Mouse (Mus musculus): ENCODE measurements at regions not wholly inside any gene's neighbourhood (a gene's known extent, or its start where the extent isn't known, plus 50 kb on each side); places are given as distances from the start of the nearest gene placed in this dataset.

DNA sequence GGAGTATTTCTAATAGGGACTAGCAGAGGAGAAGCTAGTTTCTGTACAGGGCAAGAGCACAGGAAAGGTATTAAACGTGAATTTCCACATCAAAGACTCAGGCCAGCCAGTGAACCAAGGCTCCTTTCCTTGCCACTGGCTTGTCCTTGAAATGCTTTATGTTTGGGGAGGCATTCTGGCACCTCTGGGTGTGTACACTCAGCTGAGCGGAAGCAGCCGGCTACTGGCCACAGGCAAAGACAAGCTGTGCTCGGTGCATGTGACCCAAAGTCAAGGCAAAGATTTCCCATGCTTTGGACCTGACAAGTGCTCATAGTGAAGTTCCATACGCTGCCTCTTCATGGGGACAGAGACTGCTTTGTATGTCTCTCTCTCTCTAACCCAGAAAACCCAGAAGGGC lies 159.8 kb upstream of the Irx3 start:
- H3K27ac ChIP-seq = no peak overlapping the region
- TF ChIP-seq CTCF (IDR thresholded peaks at IDR 0.05; ENCODE audit: low read depth) = no peak
- TF ChIP-seq EP300 (IDR thresholded peaks at IDR 0.05; ENCODE audit: low read depth) = no peak
- no peaks in the 10 kb centered on the region for H3K36me3 ChIP-seq (replicated peaks; ENCODE audit: control insufficient read depth, insufficient read depth, low read depth)
- no peak for DNase-seq (ENCODE audit: low read depth in 3 of 3, low spot score in 3 of 3)
- H3K9ac ChIP-seq (replicated peaks) = no peak overlapping the region
- no peaks in the 10 kb centered on the region for H3K27me3 ChIP-seq (ENCODE audit: control insufficient read depth, insufficient read depth, low read length)
- no peak overlapping the region for H3K4me2 ChIP-seq (ENCODE audit: low read depth)
- H3K4me3 ChIP-seq (ENCODE audit: insufficient read depth in 1 of 2, low read depth in 2 of 2, low read length in 2 of 2) = no peak overlapping the region
- ATAC-seq (ENCODE audit: insufficient read depth) = no peak
- no peaks in the 10 kb centered on the region for H3K4me1 ChIP-seq (replicated peaks; ENCODE audit: control insufficient read depth in 2 of 2, insufficient read depth in 2 of 2, low read length in 1 of 2)
- WGBS (ENCODE audit: insufficient replicate concordance) = 69% methylated on average over 5 of the region's 5 CpGs
- H3K9me3 ChIP-seq (ENCODE audit: control insufficient read depth, low read length) = no peaks in the 10 kb centered on the region

GRCm38 (mm10) chr8:91955170-91955569 lies 153.3 kb upstream of the Irx3 start:
- Histone ChIP-seq H3K4me2 (ENCODE audit: low read depth) (no peak overlapping the region), H3K36me3 (replicated peaks; ENCODE audit: control insufficient read depth, insufficient read depth, low read depth) (no peaks in the 10 kb centered on the region), H3K27ac (no peak overlapping the region), H3K27me3 (ENCODE audit: control insufficient read depth, insufficient read depth, low read length) (no peaks in the 10 kb centered on the region), H3K4me1 (replicated peaks; ENCODE audit: control insufficient read depth in 2 of 2, insufficient read depth in 2 of 2, low read length in 1 of 2) (no peaks in the 10 kb centered on the region), H3K9me3 (ENCODE audit: control insufficient read depth, low read length) (no peaks in the 10 kb centered on the region), H3K4me3 (ENCODE audit: insufficient read depth in 1 of 2, low read depth in 2 of 2, low read length in 2 of 2) (no peak overlapping the region), H3K9ac (replicated peaks) (no peak overlapping the region)
- ATAC-seq (ENCODE audit: insufficient read depth) (no peak), DNase-seq (ENCODE audit: low read depth in 3 of 3, low spot score in 3 of 3) (no peak)
- no peak for TF ChIP-seq EP300 (IDR thresholded peaks at IDR 0.05; ENCODE audit: low read depth)
- WGBS (ENCODE audit: insufficient replicate concordance) = 48% methylated on average over 6 of the region's 6 CpGs

DNA sequence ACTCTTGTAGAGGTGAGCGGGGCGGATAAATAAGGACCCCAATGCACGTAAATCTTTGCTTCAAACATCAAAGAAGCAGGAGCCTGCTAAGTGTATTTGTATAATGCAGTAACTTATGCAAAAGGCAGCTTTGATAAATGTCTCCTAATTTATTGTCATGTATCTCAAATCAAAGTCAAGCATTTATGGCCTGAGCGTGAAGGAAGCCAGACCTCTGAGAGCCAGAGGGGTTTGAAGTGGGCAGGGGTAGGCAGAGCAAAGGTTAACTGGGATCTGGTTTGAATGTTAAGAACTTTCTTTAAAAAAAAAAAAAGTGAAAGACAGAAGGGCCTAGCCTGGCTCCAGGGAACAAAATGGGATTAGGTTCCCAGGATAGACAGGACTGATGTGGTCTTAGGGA lies 151.1 kb upstream of the Irx3 start:
- no peaks in the 10 kb centered on the region for H3K27me3 ChIP-seq (ENCODE audit: control insufficient read depth, insufficient read depth, low read length)
- WGBS (ENCODE audit: insufficient replicate concordance) = 76% methylated on average over 4 of the region's 4 CpGs
- no peak overlapping the region for H3K4me2 ChIP-seq (ENCODE audit: low read depth)
- no peak for TF ChIP-seq EP300 (IDR thresholded peaks at IDR 0.05; ENCODE audit: low read depth)
- no peak for TF ChIP-seq CTCF (IDR thresholded peaks at IDR 0.05; ENCODE audit: low read depth)
- DNase-seq (ENCODE audit: low read depth in 3 of 3, low spot score in 3 of 3) (no peak), ATAC-seq (ENCODE audit: insufficient read depth) (no peak)
- no peak overlapping the region for H3K9ac ChIP-seq (replicated peaks)
- H3K4me3 ChIP-seq (ENCODE audit: insufficient read depth in 1 of 2, low read depth in 2 of 2, low read length in 2 of 2) = no peak overlapping the region
- H3K4me1 ChIP-seq (replicated peaks; ENCODE audit: control insufficient read depth in 2 of 2, insufficient read depth in 2 of 2, low read length in 1 of 2) = no peaks in the 10 kb centered on the region
- no peaks in the 10 kb centered on the region for H3K36me3 ChIP-seq (replicated peaks; ENCODE audit: control insufficient read depth, insufficient read depth, low read depth)
- no peaks in the 10 kb centered on the region for H3K9me3 ChIP-seq (ENCODE audit: control insufficient read depth, low read length)
- no peak overlapping the region for H3K27ac ChIP-seq

DNA sequence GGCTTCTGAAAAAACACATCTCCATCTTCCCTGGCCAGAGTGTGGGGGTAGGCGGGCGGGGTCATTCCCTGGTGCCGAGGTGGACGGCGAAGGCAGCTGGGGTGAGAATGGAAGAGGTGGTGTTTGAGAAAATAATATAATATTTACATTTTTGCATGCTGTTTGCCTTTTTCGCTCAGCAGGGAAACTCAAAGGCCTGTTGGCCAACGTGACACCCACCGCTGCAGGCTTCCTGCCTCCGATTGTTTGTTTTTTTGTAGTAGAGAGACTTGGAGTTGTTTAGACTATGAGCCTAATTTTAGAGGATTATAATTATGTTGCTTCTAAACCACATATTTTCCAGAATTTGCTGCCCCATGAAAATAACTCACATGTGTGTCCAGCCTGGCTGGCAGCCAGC lies 147.2 kb upstream of the Irx3 start:
- Histone ChIP-seq H3K9ac (replicated peaks) (no peak overlapping the region), H3K4me1 (replicated peaks; ENCODE audit: control insufficient read depth in 2 of 2, insufficient read depth in 2 of 2, low read length in 1 of 2) (no peaks in the 10 kb centered on the region), H3K4me2 (ENCODE audit: low read depth) (no peak overlapping the region), H3K9me3 (ENCODE audit: control insufficient read depth, low read length) (no peaks in the 10 kb centered on the region), H3K36me3 (replicated peaks; ENCODE audit: control insufficient read depth, insufficient read depth, low read depth) (no peaks in the 10 kb centered on the region), H3K27ac (no peak overlapping the region), H3K27me3 (ENCODE audit: control insufficient read depth, insufficient read depth, low read length) (no peaks in the 10 kb centered on the region), H3K4me3 (ENCODE audit: insufficient read depth in 1 of 2, low read depth in 2 of 2, low read length in 2 of 2) (no peak overlapping the region)
- no peak for TF ChIP-seq EP300 (IDR thresholded peaks at IDR 0.05; ENCODE audit: low read depth)
- no peak for TF ChIP-seq CTCF (IDR thresholded peaks at IDR 0.05; ENCODE audit: low read depth)
- ATAC-seq (ENCODE audit: insufficient read depth) = no peak
- DNase-seq (ENCODE audit: low read depth in 3 of 3, low spot score in 3 of 3) = no peak
- WGBS (ENCODE audit: insufficient replicate concordance) = 67% methylated on average over 9 of the region's 9 CpGs

- WGBS (ENCODE audit: insufficient replicate concordance) = 68% methylated on average over 18 of the region's 18 CpGs
- DNase-seq (ENCODE audit: low read depth in 3 of 3, low spot score in 3 of 3) (no peak), ATAC-seq (ENCODE audit: insufficient read depth) (no peak)
- Histone ChIP-seq H3K36me3 (replicated peaks; ENCODE audit: control insufficient read depth, insufficient read depth, low read depth) (no peaks in the 10 kb centered on the region), H3K4me2 (ENCODE audit: low read depth) (no peak overlapping the region), H3K27me3 (ENCODE audit: control insufficient read depth, insufficient read depth, low read length) (no peaks in the 10 kb centered on the region), H3K4me1 (replicated peaks; ENCODE audit: control insufficient read depth in 2 of 2, insufficient read depth in 2 of 2, low read length in 1 of 2) (no peaks in the 10 kb centered on the region), H3K9ac (replicated peaks) (no peak overlapping the region), H3K4me3 (ENCODE audit: insufficient read depth in 1 of 2, low read depth in 2 of 2, low read length in 2 of 2) (no peak overlapping the region), H3K27ac (no peak overlapping the region), H3K9me3 (ENCODE audit: control insufficient read depth, low read length) (no peaks in the 10 kb centered on the region)
- TF ChIP-seq EP300 (IDR thresholded peaks at IDR 0.05; ENCODE audit: low read depth) = no peak
- TF ChIP-seq CTCF (IDR thresholded peaks at IDR 0.05; ENCODE audit: low read depth) = no peak
These were observed 146.5 kb upstream of the Irx3 start for GRCm38 (mm10) chr8:91948173-91948940.
